ENCODE assay signal across 1 mouse cellular context in genomic region chr11:90649777-90650176, GRCm38 (mm10).
TF ChIP-seq lines count a peak whose summit lies in the region.

No protein-coding gene starts in this region.

TF ChIP-seq in MEL, 35 proteins besides CTCF, POLR2A, EP300 and RAD21 (continued from another document):
- no peak for TF ChIP-seq SMC3 (IDR thresholded peaks at IDR 0.05; ENCODE audit: low read depth, low read length)
- no peak for TF ChIP-seq MXI1 (IDR thresholded peaks at IDR 0.05; ENCODE audit: low read depth, low read length)
- TF ChIP-seq ETS1 (IDR thresholded peaks at IDR 0.05; ENCODE audit: low read depth, low read length) = no peak
- no peak for TF ChIP-seq NRF1 (IDR thresholded peaks at IDR 0.05; ENCODE audit: insufficient read depth, low read depth, low read length, poor library complexity, severe bottlenecking)
- no peak for TF ChIP-seq POLR2AphosphoS5 (IDR thresholded peaks at IDR 0.05; ENCODE audit: borderline replicate concordance, low read depth, low read length)
- no peak for TF ChIP-seq E2F4 (IDR thresholded peaks at IDR 0.05; ENCODE audit: borderline replicate concordance, low read depth, low read length)
- TF ChIP-seq ZC3H11A (IDR thresholded peaks at IDR 0.05; ENCODE audit: low read depth, low read length) = no peak
- TF ChIP-seq MEF2A (IDR thresholded peaks at IDR 0.05; ENCODE audit: extremely low read depth, insufficient replicate concordance, low read depth, low read length, poor library complexity, severe bottlenecking) = no peak
- TF ChIP-seq TAL1 (IDR thresholded peaks at IDR 0.05; ENCODE audit: low read length) = no peak
- TF ChIP-seq MAZ (IDR thresholded peaks at IDR 0.05; ENCODE audit: low read depth, low read length) = no peak
- no peak for TF ChIP-seq MYB (IDR thresholded peaks at IDR 0.05; ENCODE audit: low read depth, low read length)
- no peak for TF ChIP-seq UBTF (IDR thresholded peaks at IDR 0.05; ENCODE audit: borderline replicate concordance, insufficient read depth, low read depth, low read length)
- TF ChIP-seq JUND (IDR thresholded peaks at IDR 0.05; ENCODE audit: low read depth, low read length) = no peak
- TF ChIP-seq MAFK (IDR thresholded peaks at IDR 0.05; ENCODE audit: borderline replicate concordance, low read depth, low read length) = no peak
